Mouse (Mus musculus) mouse embryonic stem cell (cell line): ENCODE data around the gene Tiparp.

Source experiments
- in situ Hi-C, 2 experiments: fragments of 300-500 bp; cut with MboI; formaldehyde crosslinking; loops; 1 replicate in 1 of 2; 3 replicates in 1 of 2; pipeline ENCODE4 v1.14.3; 2019 to 2020; ENCODE audit warnings: low sequenced_read_pairs in 2 of 2, low pct_unique_long_range_greater_than_20kb in 1 of 2, mixed read lengths in 1 of 2; ENCODE audit not compliant: unreplicated experiment in 1 of 2

Tiparp gene

GRCm38 (mm10) chr3:65603392-65604055 lies 75.3 kb downstream of the Tiparp start:
- in situ Hi-C loops: no loop called here
